17 mouse cellular contexts compared by ENCODE assay signal in genomic region chr9:34555699-34556098, GRCm38 (mm10).
DNase-seq lines count a peak whose midpoint lies in the region; ATAC-seq and TF ChIP-seq lines count a peak whose summit lies in the region.
"Had no signal": no experiment of that assay in that cellular context is flagged by ENCODE, and none has a peak within 500 bp of the region (broad histone marks: within the 10 kb centered on the region; RNA-seq: fewer than 3 reads in every experiment).

No protein-coding gene starts in this region.

- no peak overlapping the region for H3K4me3 ChIP-seq in layer of hippocampus, adult 2 months
- no peak overlapping the region for H3K4me3 ChIP-seq in hindbrain, embryonic 15.5 days
- H3K4me3 ChIP-seq in midbrain, embryonic 16.5 days (ENCODE audit: low read depth, low read length): no peak overlapping the region
- H3K4me3 ChIP-seq: embryonic facial prominence, embryonic 13.5 days; heart, embryonic 15.5 days; liver, embryonic 15.5 days had no signal

- DNase-seq in layer of hippocampus, adult 2 months (ENCODE audit: low spot score in 2 of 2): no peak
- DNase-seq in layer of hippocampus, adult 8-10 months (ENCODE audit: low spot score in 2 of 2): no peak
- DNase-seq in retina, postnatal 1 day: peak; percentile 17
- no peak for DNase-seq in urinary bladder, adult 18-20 months (ENCODE audit: low spot score in 2 of 2)
- DNase-seq in right cerebral cortex, postnatal 36 days (ENCODE audit: low spot score in 2 of 2): no peak
- DNase-seq: cerebellum, adult 9-10 months; gastrocnemius, postnatal 25 days; kidney, adult 11 months; kidney, postnatal 36 days had no signal

- no peak overlapping the region for H3K4me2 ChIP-seq in hindbrain, embryonic 15.5 days
- no peak overlapping the region for H3K4me2 ChIP-seq in midbrain, embryonic 16.5 days (ENCODE audit: low read length)
- H3K4me2 ChIP-seq: embryonic facial prominence, embryonic 13.5 days; heart, embryonic 15.5 days; liver, embryonic 15.5 days had no signal

- no peaks in the 10 kb centered on the region for H3K36me3 ChIP-seq in hindbrain, embryonic 15.5 days
- H3K36me3 ChIP-seq in midbrain, embryonic 16.5 days (ENCODE audit: control insufficient read depth, insufficient read depth, low read length): no peaks in the 10 kb centered on the region
- H3K36me3 ChIP-seq: embryonic facial prominence, embryonic 13.5 days; heart, embryonic 15.5 days; liver, embryonic 15.5 days had no signal

- no peak for ATAC-seq in hindbrain, embryonic 15.5 days (ENCODE audit: low FRiP score, low read depth)
- ATAC-seq in midbrain, embryonic 16.5 days: no peak
- ATAC-seq: forebrain, embryonic 14.5 days; lung, postnatal 0 days had no signal

- no peaks in the 10 kb centered on the region for H3K27me3 ChIP-seq in hindbrain, embryonic 15.5 days
- no peaks in the 10 kb centered on the region for H3K27me3 ChIP-seq in midbrain, embryonic 16.5 days (ENCODE audit: control insufficient read depth, insufficient read depth, low read depth, low read length)
- H3K27me3 ChIP-seq: liver, embryonic 15.5 days had no signal

- H3K9ac ChIP-seq in hindbrain, embryonic 15.5 days: no peak overlapping the region
- no peak overlapping the region for H3K9ac ChIP-seq in midbrain, embryonic 16.5 days (ENCODE audit: low read depth, low read length)
- H3K9ac ChIP-seq: embryonic facial prominence, embryonic 13.5 days; heart, embryonic 15.5 days; liver, embryonic 15.5 days had no signal

- 15% methylated on average over 2 of the region's 2 CpGs for WGBS in hindbrain, embryonic 15.5 days
- 13% methylated on average over 2 of the region's 2 CpGs for WGBS in midbrain, embryonic 16.5 days

- peaks cover 55% of the 10 kb centered on the region for H3K4me1 ChIP-seq in hindbrain, embryonic 15.5 days (replicated peaks)
- H3K4me1 ChIP-seq in midbrain, embryonic 16.5 days (ENCODE audit: control insufficient read depth, insufficient read depth, low read length): peaks cover 45% of the 10 kb centered on the region
- H3K4me1 ChIP-seq: heart, embryonic 15.5 days; liver, embryonic 15.5 days had no signal

- no peaks in the 10 kb centered on the region for H3K9me3 ChIP-seq in hindbrain, embryonic 15.5 days
- no peaks in the 10 kb centered on the region for H3K9me3 ChIP-seq in midbrain, embryonic 16.5 days (replicated peaks; ENCODE audit: control insufficient read depth, low read length, poor library complexity, severe bottlenecking)
- H3K9me3 ChIP-seq: embryonic facial prominence, embryonic 13.5 days; heart, embryonic 15.5 days; liver, embryonic 15.5 days had no signal

- TF ChIP-seq CTCF in layer of hippocampus, adult 2 months (conservative IDR thresholded peaks at IDR 0.05): no peak

- H3K27ac ChIP-seq in layer of hippocampus, adult 2 months: peak overlapping the region; percentile 48; the same call in 1 of the 2 replicates
- peak overlapping the region; percentile 36 for H3K27ac ChIP-seq in hindbrain, embryonic 15.5 days (replicated peaks)
- H3K27ac ChIP-seq in midbrain, embryonic 16.5 days (ENCODE audit: low read length): 0 out of 2 replicates have a peak overlapping the region, but pooled peaks have one; percentile 23
- H3K27ac ChIP-seq: embryonic facial prominence, embryonic 13.5 days; heart, embryonic 15.5 days; liver, embryonic 15.5 days; stomach, postnatal 0 days had no signal
